Mouse (Mus musculus): ENCODE data around the gene Hs2st1. TPM values are rescaled to one million over a fixed set of nuclear protein-coding genes. Genes with fewer than 3 reads are reported as not detected.

Gene Hs2st1
- polyA plus RNA-seq, 1 experiment from 2014 or later: 13.7 TPM

DNA sequence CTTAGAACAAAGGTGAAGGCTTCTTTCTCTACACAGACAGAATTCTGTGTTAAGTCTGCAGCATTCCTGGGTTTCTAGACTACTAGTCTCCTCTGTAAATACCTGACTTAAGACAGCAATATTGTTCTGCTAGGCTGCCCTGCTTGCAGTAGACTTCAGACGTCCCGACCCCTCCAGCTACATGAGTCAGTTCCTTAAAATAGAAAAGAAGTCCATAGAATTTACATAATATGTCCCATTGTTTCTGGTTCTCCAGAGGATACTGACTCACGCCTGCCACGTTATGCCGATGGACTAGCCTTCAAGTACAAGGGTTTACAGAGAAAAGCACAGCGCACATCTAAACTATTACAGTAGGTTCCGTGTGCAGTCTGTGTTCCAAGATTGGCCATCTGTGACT, 34.2 kb upstream of the Hs2st1 start:
- H3K36me3 ChIP-seq: peaks cover 19% of the 10 kb centered on the region
- no peak overlapping the region for H3K27ac ChIP-seq
- no peak overlapping the region for H3K9ac ChIP-seq
- no peak overlapping the region for H3K4me2 ChIP-seq
- no peaks in the 10 kb centered on the region for H3K27me3 ChIP-seq
- no peaks in the 10 kb centered on the region for H3K9me3 ChIP-seq
- no peak for ATAC-seq (ENCODE audit: low FRiP score)
- 73% methylated on average over 7 of the region's 7 CpGs for WGBS
- no peak overlapping the region for H3K4me3 ChIP-seq
- H3K4me1 ChIP-seq (replicated peaks): no peaks in the 10 kb centered on the region

DNA sequence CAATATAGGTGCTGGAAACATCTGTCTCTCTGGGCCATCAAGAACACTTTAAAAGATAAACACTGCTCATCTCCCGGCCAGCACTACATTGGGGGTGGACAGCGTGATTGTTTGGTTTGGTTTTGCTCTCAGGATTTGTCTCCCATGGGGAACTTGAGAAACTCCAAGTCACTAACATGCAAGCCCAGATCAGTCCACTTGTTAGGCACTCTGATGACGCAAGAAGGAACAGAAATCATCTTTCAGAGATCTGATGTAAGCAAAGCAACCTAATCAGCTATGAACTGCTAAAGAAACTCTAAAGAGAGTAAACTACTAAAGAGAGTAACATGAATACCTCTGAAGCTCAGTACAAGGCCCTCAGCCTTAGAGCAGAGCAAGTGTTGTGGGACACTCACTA, 33.6 kb upstream of the Hs2st1 start:
- 88% methylated on average over 3 of the region's 3 CpGs for WGBS
- no peaks in the 10 kb centered on the region for H3K9me3 ChIP-seq
- no peak overlapping the region for H3K27ac ChIP-seq
- H3K9ac ChIP-seq: no peak overlapping the region
- H3K36me3 ChIP-seq: peaks cover 21% of the 10 kb centered on the region
- no peak overlapping the region for H3K4me2 ChIP-seq
- no peaks in the 10 kb centered on the region for H3K4me1 ChIP-seq (replicated peaks)
- no peak overlapping the region for H3K4me3 ChIP-seq
- no peak for ATAC-seq (ENCODE audit: low FRiP score)
- H3K27me3 ChIP-seq: no peaks in the 10 kb centered on the region

DNA sequence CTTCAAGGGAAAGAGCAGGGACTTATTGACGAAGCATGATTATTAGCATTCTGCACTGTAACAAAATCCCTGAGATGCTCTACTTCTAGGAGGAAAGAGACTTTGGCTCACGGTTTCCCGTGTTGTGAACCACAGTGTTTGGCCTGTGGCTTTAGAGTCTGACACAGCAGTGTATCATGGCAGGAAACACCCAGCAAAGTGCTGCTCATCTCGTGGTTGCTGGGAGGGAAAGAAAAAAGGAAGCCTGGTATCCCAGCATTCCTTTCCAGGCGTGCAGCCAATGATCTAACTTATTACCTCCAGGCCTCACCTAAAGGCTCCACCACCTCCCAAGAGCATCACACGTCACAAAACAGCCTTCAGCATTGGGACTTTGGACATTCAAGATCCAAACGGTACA, 32.8 kb upstream of the Hs2st1 start:
- H3K4me2 ChIP-seq: no peak overlapping the region
- H3K27ac ChIP-seq: no peak overlapping the region

DNA sequence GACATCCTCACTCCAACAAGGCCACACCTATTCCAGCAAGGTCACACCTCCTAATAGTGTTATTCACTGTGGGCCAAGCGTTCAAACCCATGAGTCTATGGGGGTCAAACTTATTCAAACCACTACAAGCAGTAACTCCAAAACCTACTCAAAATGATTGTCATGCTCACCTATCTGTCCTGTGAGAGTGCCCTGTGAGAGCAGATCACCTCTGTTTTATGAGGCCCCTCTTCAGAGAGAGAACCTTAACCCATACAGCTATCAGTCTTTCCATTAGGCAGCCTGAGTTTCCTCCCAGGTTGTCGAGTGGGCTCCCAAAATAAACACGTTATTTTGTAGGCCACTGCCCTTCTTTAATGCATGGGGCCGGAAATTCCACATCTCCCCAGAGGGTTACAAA, 32.4 kb upstream of the Hs2st1 start:
- no peak for ATAC-seq (ENCODE audit: low FRiP score)
- no peaks in the 10 kb centered on the region for H3K4me1 ChIP-seq (replicated peaks)
- H3K9ac ChIP-seq: no peak overlapping the region
- H3K27me3 ChIP-seq: no peaks in the 10 kb centered on the region
- no peak overlapping the region for H3K4me3 ChIP-seq
- 76% methylated on average over 4 of the region's 4 CpGs for WGBS
- no peak overlapping the region for H3K4me2 ChIP-seq
- no peak overlapping the region for H3K27ac ChIP-seq
- no peaks in the 10 kb centered on the region for H3K9me3 ChIP-seq
- peaks cover 26% of the 10 kb centered on the region for H3K36me3 ChIP-seq

More for the DNA sequence above, 32.8 kb upstream of the Hs2st1 start:
- Histone ChIP-seq H3K9me3 (no peaks in the 10 kb centered on the region), H3K9ac (no peak overlapping the region), H3K4me3 (no peak overlapping the region), H3K27me3 (no peaks in the 10 kb centered on the region), H3K36me3 (peaks cover 25% of the 10 kb centered on the region), H3K4me1 (replicated peaks) (no peaks in the 10 kb centered on the region)
- 82% methylated on average over 7 of the region's 7 CpGs for whole genome bisulfite sequencing
- ATAC-seq (ENCODE audit: low FRiP score): no peak

DNA sequence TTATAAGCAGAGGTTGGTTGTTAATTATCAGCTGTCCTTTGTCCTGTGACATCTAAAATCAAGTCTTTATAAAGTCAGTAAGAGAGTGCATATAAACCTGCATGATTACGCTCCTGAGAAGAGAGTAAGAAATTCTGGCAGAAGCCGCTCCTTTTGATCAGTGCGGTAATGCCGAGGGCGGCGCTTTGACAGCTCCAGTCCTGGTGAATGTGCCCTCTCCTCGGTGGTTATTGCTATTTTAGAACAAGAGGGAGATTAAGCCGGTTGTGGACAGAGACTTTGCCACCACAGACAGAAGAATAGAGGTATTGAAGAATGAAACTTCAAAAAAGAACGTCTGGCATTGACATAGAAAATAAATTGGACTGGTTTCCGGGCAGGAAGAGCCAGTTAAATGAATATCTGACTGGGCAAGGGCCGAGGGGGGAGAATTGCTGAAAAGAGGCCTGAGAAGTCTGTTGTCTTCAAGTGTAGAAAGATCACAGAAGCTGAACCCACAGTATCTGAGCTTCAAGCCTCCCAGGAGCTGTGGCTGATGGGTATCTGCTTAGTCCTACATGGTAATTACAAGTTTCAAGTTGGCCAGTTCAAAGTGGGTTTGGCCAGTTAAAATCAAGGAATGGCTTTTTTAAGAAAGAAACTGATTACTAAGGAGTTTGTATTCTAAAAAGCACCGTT, 27.9 kb upstream of the Hs2st1 start:
- 68% methylated on average over 12 of the region's 12 CpGs for WGBS
- no peaks in the 10 kb centered on the region for H3K4me1 ChIP-seq (replicated peaks)
- no peak for ATAC-seq (ENCODE audit: low FRiP score)

DNA sequence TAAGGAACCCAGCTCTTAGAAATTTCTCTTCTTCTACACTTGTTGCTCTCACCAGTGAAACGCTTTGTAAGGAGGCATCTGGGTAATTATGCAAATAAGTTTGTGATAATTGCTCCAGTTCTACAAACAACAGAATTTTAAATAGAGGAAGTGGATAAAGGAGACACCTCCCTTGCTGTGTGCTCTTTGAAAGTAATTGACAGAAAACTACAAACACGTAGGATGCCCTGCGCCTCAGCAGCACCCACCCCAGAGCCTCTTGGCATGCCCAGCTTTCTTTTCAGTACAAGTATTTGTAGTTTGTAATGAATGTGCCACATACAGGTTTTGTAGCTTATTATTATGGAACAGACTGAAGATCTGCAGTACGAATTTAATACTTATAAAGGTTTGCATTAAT, 27.1 kb upstream of the Hs2st1 start:
- ATAC-seq (ENCODE audit: low FRiP score): no peak
- Histone ChIP-seq H3K4me1 (replicated peaks) (no peaks in the 10 kb centered on the region), H3K36me3 (peaks cover 32% of the 10 kb centered on the region), H3K4me2 (no peak overlapping the region), H3K9ac (no peak overlapping the region), H3K4me3 (no peak overlapping the region), H3K9me3 (no peaks in the 10 kb centered on the region), H3K27ac (no peak overlapping the region), H3K27me3 (no peaks in the 10 kb centered on the region)
- 69% methylated on average over 4 of the region's 4 CpGs for WGBS

More for the DNA sequence above, 27.9 kb upstream of the Hs2st1 start:
- no peak overlapping the region for H3K4me3 ChIP-seq
- H3K27me3 ChIP-seq: no peaks in the 10 kb centered on the region
- no peak overlapping the region for H3K9ac ChIP-seq
- H3K9me3 ChIP-seq: no peaks in the 10 kb centered on the region
- H3K36me3 ChIP-seq: peaks cover 32% of the 10 kb centered on the region
- no peak overlapping the region for H3K27ac ChIP-seq
- no peak overlapping the region for H3K4me2 ChIP-seq

DNA sequence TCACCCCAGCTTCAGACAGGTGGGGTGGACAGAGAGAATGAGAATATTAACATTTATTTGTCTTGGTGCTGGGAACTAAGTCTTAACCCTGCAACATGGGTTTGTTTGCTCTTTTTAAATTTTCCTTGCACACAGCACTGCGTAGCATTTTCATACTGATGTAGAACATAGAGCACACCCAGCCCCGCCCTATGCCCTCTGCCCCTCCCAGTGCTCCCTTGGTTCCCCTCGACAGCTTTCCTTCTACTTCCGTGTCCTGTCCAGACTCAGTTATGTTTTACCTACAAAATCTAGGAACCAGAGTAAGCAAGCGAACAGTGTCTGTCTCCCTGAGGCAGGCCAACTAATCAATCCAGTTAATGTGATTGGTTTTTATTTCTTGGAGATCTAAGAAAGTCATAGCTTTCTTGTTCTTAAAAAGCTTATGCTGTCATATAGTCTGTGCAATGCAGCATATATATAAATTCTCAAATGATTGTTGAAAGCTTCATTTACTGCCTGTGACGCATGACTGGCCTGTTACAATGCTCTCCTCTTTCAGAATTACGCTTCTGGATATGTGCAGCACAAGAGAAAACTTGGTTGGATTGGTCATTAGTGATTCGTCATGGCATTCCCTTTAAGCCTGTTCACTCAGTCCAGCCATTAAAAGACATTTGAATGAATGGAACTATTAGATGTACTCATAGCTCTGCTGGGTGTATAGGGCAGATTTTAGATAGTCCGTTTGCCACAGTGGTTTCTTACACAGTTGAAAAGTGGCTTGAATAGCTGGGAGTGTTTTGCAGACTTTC, 23.2 kb upstream of the Hs2st1 start:
- no peak overlapping the region for H3K9ac ChIP-seq
- peaks cover 10% of the 10 kb centered on the region; the same call in 1 of the 2 replicates for H3K4me1 ChIP-seq (replicated peaks)
- no peak overlapping the region for H3K4me2 ChIP-seq
- ATAC-seq (ENCODE audit: low FRiP score): no peak
- peaks cover 30% of the 10 kb centered on the region for H3K36me3 ChIP-seq
- no peaks in the 10 kb centered on the region for H3K27me3 ChIP-seq
- no peak overlapping the region for H3K27ac ChIP-seq
- no peaks in the 10 kb centered on the region for H3K9me3 ChIP-seq
- H3K4me3 ChIP-seq: no peak overlapping the region
- 73% methylated on average over 9 of the region's 9 CpGs for WGBS

DNA sequence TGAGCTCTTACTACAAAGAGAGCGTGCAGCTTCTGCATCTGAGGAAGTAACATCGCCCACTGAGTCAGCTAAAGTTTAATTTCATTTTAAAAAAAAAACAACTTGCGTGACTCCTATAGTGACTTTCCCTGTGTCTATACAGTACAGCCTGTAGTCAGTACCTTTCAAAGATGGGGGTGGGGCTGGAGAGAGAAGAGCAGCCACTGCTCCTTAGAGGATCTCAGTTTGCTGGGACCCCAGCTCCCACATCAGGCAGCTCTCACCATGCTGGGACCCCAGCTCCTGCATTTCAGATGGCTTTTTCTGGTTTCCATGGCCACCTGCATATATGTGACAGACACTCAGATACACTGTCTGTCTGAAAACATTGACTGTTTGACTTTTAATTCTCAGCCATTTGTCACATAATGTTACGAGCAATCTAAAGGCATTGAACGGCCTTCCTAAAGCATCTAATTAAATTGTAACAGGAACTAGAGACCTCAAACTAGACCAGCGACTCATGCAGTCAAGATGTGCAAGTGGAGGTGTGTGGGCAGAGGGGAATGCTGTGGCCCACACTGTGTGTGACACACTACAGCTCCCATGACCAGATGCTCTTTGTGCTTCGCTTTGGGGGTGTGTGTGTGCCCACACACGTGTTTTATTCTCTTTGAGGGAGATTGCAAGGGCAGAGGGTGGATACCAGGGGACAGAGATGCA, 19.4 kb upstream of the Hs2st1 start:
- WGBS: 73% methylated on average over 8 of the region's 8 CpGs
- Histone ChIP-seq H3K4me1 (replicated peaks) (peaks cover 10% of the 10 kb centered on the region; the same call in 1 of the 2 replicates), H3K36me3 (peaks cover 32% of the 10 kb centered on the region), H3K27me3 (no peaks in the 10 kb centered on the region), H3K9me3 (no peaks in the 10 kb centered on the region), H3K9ac (no peak overlapping the region), H3K4me2 (no peak overlapping the region), H3K27ac (no peak overlapping the region), H3K4me3 (no peak overlapping the region)
- ATAC-seq (ENCODE audit: low FRiP score): no peak

DNA sequence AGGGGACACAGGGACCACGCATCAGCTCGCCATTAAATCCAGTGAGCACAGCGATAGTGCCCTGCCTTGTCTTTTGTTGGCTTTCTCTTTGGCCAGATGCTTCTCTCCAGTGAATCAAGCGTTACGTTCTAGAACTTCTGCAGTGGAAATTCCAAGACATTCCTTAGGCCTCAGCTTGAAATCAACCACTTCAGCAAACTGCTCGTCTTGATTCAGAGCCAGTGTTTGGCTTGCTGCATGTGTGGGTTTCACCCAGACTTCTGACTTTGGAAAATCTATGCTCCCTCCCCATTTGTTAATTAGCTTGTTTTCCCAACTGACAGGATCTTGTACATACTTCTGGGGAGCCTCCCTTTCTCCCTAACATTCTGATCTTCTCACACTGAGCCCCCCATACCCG, 16.8 kb upstream of the Hs2st1 start:
- Histone ChIP-seq H3K4me3 (no peak overlapping the region), H3K27ac (no peak overlapping the region), H3K36me3 (peaks cover 40% of the 10 kb centered on the region), H3K4me1 (replicated peaks) (peaks cover 10% of the 10 kb centered on the region; the same call in 1 of the 2 replicates), H3K4me2 (no peak overlapping the region), H3K27me3 (no peaks in the 10 kb centered on the region), H3K9ac (no peak overlapping the region), H3K9me3 (no peaks in the 10 kb centered on the region)
- 88% methylated on average over 7 of the region's 7 CpGs for WGBS
- no peak for ATAC-seq (ENCODE audit: low FRiP score)

DNA sequence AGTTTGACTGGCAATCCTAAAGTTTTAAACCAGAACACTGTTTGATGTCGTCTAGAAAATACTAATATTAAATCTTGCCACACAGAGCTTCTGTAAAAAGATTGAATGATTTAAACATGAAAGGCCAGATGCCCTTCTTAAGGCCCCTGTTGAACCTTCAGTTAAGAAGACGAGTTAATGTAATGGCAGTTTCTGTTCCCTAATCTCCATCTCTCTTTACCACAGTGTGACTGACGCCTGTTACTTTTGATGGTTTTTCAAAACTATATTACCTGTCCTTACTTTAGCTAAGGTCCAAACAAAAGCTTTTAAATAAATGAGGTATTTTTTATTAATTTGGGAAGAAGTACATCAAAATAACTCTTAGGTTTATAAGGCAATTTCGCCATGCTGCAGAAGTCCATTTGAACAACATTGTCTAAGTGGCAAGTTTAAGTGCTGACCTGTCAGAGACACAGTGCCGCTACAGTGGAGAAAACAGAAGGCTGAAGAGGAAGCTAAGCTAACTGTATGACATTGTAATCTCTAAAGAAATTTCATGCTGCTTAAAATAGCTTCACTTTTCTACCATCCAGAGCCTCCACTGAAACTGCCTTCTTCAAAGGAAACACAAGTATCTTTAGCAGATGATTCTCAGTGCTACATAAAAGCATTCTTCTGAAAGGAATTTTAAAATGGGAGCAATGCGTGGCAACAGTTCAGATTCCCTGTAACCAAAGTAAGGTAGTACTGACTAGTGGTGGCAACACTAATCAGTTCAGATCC, 15.0 kb upstream of the Hs2st1 start:
- Histone ChIP-seq H3K27ac (no peak overlapping the region), H3K4me3 (no peak overlapping the region), H3K36me3 (peaks cover 39% of the 10 kb centered on the region), H3K9ac (no peak overlapping the region), H3K4me1 (replicated peaks) (peaks cover 10% of the 10 kb centered on the region; the same call in 1 of the 2 replicates), H3K27me3 (no peaks in the 10 kb centered on the region), H3K4me2 (no peak overlapping the region), H3K9me3 (no peaks in the 10 kb centered on the region)
- no peak for ATAC-seq (ENCODE audit: low FRiP score)
- 89% methylated on average over 6 of the region's 6 CpGs for WGBS

DNA sequence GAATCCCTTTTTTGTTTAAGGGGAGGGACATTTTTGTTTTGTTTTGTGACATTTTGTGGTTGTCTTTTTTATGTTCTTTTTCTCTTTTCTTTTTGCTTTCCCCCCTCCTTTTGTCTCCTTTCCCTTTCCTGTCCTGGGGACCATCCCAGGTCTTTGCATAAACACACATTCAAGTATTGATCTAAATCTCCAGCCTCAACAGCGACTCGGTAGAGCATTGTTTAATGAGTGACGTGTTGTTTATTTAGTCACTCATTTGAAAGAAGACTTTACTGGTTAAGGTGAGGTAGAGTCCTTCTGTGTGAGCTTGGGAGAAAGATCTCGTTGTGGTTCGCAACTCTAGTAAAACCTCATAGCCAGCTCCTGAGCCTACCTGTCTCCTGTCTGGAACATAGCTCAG, 13.8 kb upstream of the Hs2st1 start:
- Histone ChIP-seq H3K9ac (no peak overlapping the region), H3K4me3 (no peak overlapping the region), H3K4me1 (replicated peaks) (0 out of 2 replicates have a peak, but pooled peaks cover 2% of the 10 kb centered on the region), H3K36me3 (peaks cover 49% of the 10 kb centered on the region), H3K4me2 (no peak overlapping the region), H3K9me3 (no peaks in the 10 kb centered on the region), H3K27me3 (no peaks in the 10 kb centered on the region), H3K27ac (no peak overlapping the region)
- no peak for ATAC-seq (ENCODE audit: low FRiP score)
- 66% methylated on average over 5 of the region's 5 CpGs for WGBS

DNA sequence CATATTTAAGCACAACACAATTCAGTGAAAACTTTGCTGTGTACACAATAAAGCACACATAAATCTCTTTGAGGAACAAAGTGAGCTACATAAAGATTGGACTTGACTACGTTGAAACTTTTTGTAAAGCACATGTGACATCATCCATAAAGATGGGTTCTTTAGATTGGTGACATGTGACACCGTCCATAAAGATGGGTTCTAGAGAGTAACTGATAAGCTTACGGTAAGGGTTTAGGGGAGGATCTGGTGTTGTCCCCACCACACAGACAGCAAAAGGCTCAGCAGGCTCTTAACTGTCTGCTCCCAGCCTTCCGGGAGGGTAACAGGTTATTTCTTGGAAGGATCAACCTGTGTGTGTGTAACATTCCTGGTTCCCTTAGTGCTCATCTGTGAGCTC, 12.3 kb upstream of the Hs2st1 start:
- H3K4me2 ChIP-seq: no peak overlapping the region
- 92% methylated on average over 4 of the region's 4 CpGs for WGBS
- H3K9me3 ChIP-seq: no peaks in the 10 kb centered on the region
- no peak for ATAC-seq (ENCODE audit: low FRiP score)
- H3K27me3 ChIP-seq: no peaks in the 10 kb centered on the region
- H3K4me3 ChIP-seq: no peak overlapping the region
- peaks cover 56% of the 10 kb centered on the region for H3K36me3 ChIP-seq
- no peaks in the 10 kb centered on the region for H3K4me1 ChIP-seq (replicated peaks)
- H3K9ac ChIP-seq: no peak overlapping the region
- H3K27ac ChIP-seq: no peak overlapping the region

All from hindbrain, embryonic 13.5 days (tissue).